ENCODE assay signal across 39 mouse cellular contexts in the genomic region with DNA sequence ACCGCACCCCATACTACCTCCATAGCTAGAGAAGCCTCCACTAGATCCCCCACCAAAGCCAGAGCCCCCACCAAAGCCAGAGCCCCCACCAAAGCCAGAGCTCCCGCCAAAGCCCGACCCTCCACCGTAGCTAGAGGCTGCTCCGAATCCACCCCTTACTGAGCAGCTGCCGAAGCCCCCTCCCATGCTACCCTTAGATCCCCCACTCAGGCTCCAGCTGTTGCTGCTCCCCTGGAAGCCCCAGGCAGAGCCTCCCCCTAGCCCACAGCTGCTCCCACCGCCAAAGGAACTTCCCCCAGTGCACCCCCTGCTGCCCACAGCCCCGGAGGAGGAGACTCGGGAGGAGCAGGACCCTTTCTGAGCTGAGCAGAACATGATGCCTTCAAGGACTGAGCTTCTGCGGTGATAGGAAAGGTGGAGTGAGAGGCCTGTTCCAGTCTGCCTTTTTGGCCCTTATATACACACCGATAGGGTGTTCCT. TPM values are rescaled to one million over a fixed set of nuclear protein-coding genes. Genes with fewer than 3 reads are reported as not detected.
DNase-seq lines count a peak whose midpoint lies in the region; ATAC-seq and TF ChIP-seq lines count a peak whose summit lies in the region.
"Had no signal": no experiment of that assay in that cellular context is flagged by ENCODE, and none has a peak within 500 bp of the region (broad histone marks: within the 10 kb centered on the region; RNA-seq: fewer than 3 reads in every experiment).

Krt24 (minus strand) TSS at position 430 of the 480 bp plus-strand sequence.

- ATAC-seq in cerebellum, adult (ENCODE audit: insufficient number of reproducible peaks, low FRiP score, low TSS enrichment), result no peak
- ATAC-seq in midbrain, embryonic 16.5 days, result no peak
- 0 out of 2 replicates have a peak, but pooled peaks have one; percentile 15 for ATAC-seq in limb, embryonic 12.5 days (ENCODE audit: insufficient number of reproducible peaks, insufficient read depth, low FRiP score, low TSS enrichment, low read depth)
- no peak for ATAC-seq in forebrain, postnatal 0 days
- ATAC-seq: activated CD4-positive, CD25-positive, alpha-beta regulatory T cell, adult 4 months; forebrain, embryonic 16.5 days; lung, postnatal 0 days had no signal

- H3K27ac ChIP-seq in midbrain, embryonic 10.5 days (replicated peaks), result 0 out of 2 replicates have a peak within 1 kb of the TSS, but pooled peaks have one; percentile 17
- H3K27ac ChIP-seq in midbrain, embryonic 16.5 days (ENCODE audit: low read length), result no peak within 1 kb of the TSS
- peak within 1 kb of the TSS; percentile 51 for H3K27ac ChIP-seq in embryonic facial prominence, embryonic 10.5 days (replicated peaks)
- no peak within 1 kb of the TSS for H3K27ac ChIP-seq in limb, embryonic 12.5 days
- H3K27ac ChIP-seq in forebrain, postnatal 0 days (ENCODE audit: low read depth, low read length), result no peak within 1 kb of the TSS
- H3K27ac ChIP-seq: heart, embryonic 13.5 days; hindbrain, embryonic 14.5 days; limb, embryonic 15.5 days; liver, embryonic 13.5 days; macrophage; neural tube, embryonic 15.5 days had no signal

- no peak within 1 kb of the TSS for H3K4me2 ChIP-seq in midbrain, embryonic 16.5 days (ENCODE audit: low read length)
- peak within 1 kb of the TSS; percentile 35; the same call in 1 of the 2 replicates for H3K4me2 ChIP-seq in limb, embryonic 12.5 days
- H3K4me2 ChIP-seq in forebrain, postnatal 0 days (ENCODE audit: low read depth), result no peak within 1 kb of the TSS
- H3K4me2 ChIP-seq: heart, embryonic 13.5 days; hindbrain, embryonic 14.5 days; limb, embryonic 15.5 days; liver, embryonic 13.5 days; neural tube, embryonic 15.5 days had no signal

- H3K4me1 ChIP-seq in midbrain, embryonic 10.5 days, result peaks cover 3% of the 10 kb centered on the region
- H3K4me1 ChIP-seq in midbrain, embryonic 16.5 days (ENCODE audit: control insufficient read depth, insufficient read depth, low read length), result 0 out of 2 replicates have a peak, but pooled peaks cover 2% of the 10 kb centered on the region
- H3K4me1 ChIP-seq in embryonic facial prominence, embryonic 10.5 days, result peaks cover 12% of the 10 kb centered on the region
- peaks cover 5% of the 10 kb centered on the region for H3K4me1 ChIP-seq in limb, embryonic 12.5 days (replicated peaks)
- H3K4me1 ChIP-seq in forebrain, postnatal 0 days (ENCODE audit: insufficient read depth), result no peaks in the 10 kb centered on the region
- H3K4me1 ChIP-seq: heart, embryonic 13.5 days; liver, embryonic 13.5 days; neural tube, embryonic 15.5 days had no signal

- no peak within 1 kb of the TSS for H3K4me3 ChIP-seq in midbrain, embryonic 10.5 days
- H3K4me3 ChIP-seq in midbrain, embryonic 16.5 days (ENCODE audit: low read depth, low read length), result no peak within 1 kb of the TSS
- no peak within 1 kb of the TSS for H3K4me3 ChIP-seq in embryonic facial prominence, embryonic 10.5 days
- H3K4me3 ChIP-seq in limb, embryonic 12.5 days (replicated peaks), result no peak within 1 kb of the TSS
- no peak within 1 kb of the TSS for H3K4me3 ChIP-seq in forebrain, postnatal 0 days (ENCODE audit: low read depth, low read length)
- H3K4me3 ChIP-seq: erythroblast, embryonic 14.5 days; heart, embryonic 13.5 days; limb, embryonic 15.5 days; liver, embryonic 13.5 days; neural tube, embryonic 15.5 days had no signal

- no peaks in the 10 kb centered on the region for H3K27me3 ChIP-seq in midbrain, embryonic 10.5 days (ENCODE audit: low read depth, poor library complexity, severe bottlenecking)
- H3K27me3 ChIP-seq in midbrain, embryonic 16.5 days (ENCODE audit: control insufficient read depth, insufficient read depth, low read depth, low read length), result no peaks in the 10 kb centered on the region
- H3K27me3 ChIP-seq in embryonic facial prominence, embryonic 10.5 days (replicated peaks; ENCODE audit: low read depth, poor library complexity, severe bottlenecking), result 0 out of 2 replicates have a peak, but pooled peaks cover 3% of the 10 kb centered on the region
- peaks cover 3% of the 10 kb centered on the region; the same call in 1 of the 2 replicates for H3K27me3 ChIP-seq in limb, embryonic 12.5 days
- H3K27me3 ChIP-seq in forebrain, postnatal 0 days (ENCODE audit: insufficient read depth, low read length), result no peaks in the 10 kb centered on the region
- H3K27me3 ChIP-seq: CH12.LX; limb, embryonic 15.5 days; liver, embryonic 13.5 days; neural tube, embryonic 15.5 days had no signal

- no peak within 1 kb of the TSS for H3K9ac ChIP-seq in midbrain, embryonic 16.5 days (ENCODE audit: low read depth, low read length)
- H3K9ac ChIP-seq in limb, embryonic 12.5 days (replicated peaks), result 0 out of 2 replicates have a peak within 1 kb of the TSS, but pooled peaks have one; percentile 5
- H3K9ac ChIP-seq in forebrain, postnatal 0 days, result no peak within 1 kb of the TSS
- H3K9ac ChIP-seq: heart, embryonic 13.5 days; hindbrain, embryonic 14.5 days; limb, embryonic 15.5 days; liver, embryonic 13.5 days; neural tube, embryonic 15.5 days had no signal

- DNase-seq in cerebellum, adult 11-12 months, result peak; percentile 47
- DNase-seq in midbrain, embryonic 10.5 days (ENCODE audit: low spot score), result no peak
- no peak for DNase-seq in embryonic facial prominence, embryonic 10.5 days (ENCODE audit: low spot score)
- no peak for DNase-seq in forebrain, postnatal 0 days
- DNase-seq in ovary, postnatal 14 days (ENCODE audit: low spot score), result no peak
- DNase-seq: adrenal gland, adult 2 months; adrenal gland, postnatal 36 days; gastrocnemius, postnatal 10 days; heart, postnatal 10 days; kidney, adult 18-20 months; kidney, postnatal 36 days; layer of hippocampus, postnatal 36 days; liver, embryonic 13.5 days; lung, adult 18-20 months; midbrain, embryonic 14.5 days had no signal

- TF ChIP-seq CTCF in forebrain, postnatal 0 days (IDR thresholded peaks at IDR 0.05; ENCODE audit: low read depth), result no peak

- no peaks in the 10 kb centered on the region for H3K36me3 ChIP-seq in midbrain, embryonic 10.5 days
- H3K36me3 ChIP-seq in midbrain, embryonic 16.5 days (ENCODE audit: control insufficient read depth, insufficient read depth, low read length), result no peaks in the 10 kb centered on the region
- H3K36me3 ChIP-seq in embryonic facial prominence, embryonic 10.5 days (replicated peaks), result no peaks in the 10 kb centered on the region
- H3K36me3 ChIP-seq in limb, embryonic 12.5 days, result no peaks in the 10 kb centered on the region
- no peaks in the 10 kb centered on the region for H3K36me3 ChIP-seq in forebrain, postnatal 0 days (ENCODE audit: insufficient read depth)
- H3K36me3 ChIP-seq: heart, embryonic 13.5 days; limb, embryonic 15.5 days; liver, embryonic 13.5 days; neural tube, embryonic 15.5 days had no signal

- WGBS in midbrain, embryonic 10.5 days, result 46% methylated on average over 11 of the region's 11 CpGs
- WGBS in midbrain, embryonic 16.5 days, result 47% methylated on average over 10 of the region's 11 CpGs
- 55% methylated on average over 11 of the region's 11 CpGs for WGBS in embryonic facial prominence, embryonic 10.5 days
- WGBS in limb, embryonic 12.5 days, result 45% methylated on average over 11 of the region's 11 CpGs
- WGBS in forebrain, postnatal 0 days, result 57% methylated on average over 11 of the region's 11 CpGs

- no peaks in the 10 kb centered on the region for H3K9me3 ChIP-seq in midbrain, embryonic 10.5 days (replicated peaks)
- no peaks in the 10 kb centered on the region for H3K9me3 ChIP-seq in midbrain, embryonic 16.5 days (replicated peaks; ENCODE audit: control insufficient read depth, low read length, poor library complexity, severe bottlenecking)
- H3K9me3 ChIP-seq in embryonic facial prominence, embryonic 10.5 days, result no peaks in the 10 kb centered on the region
- H3K9me3 ChIP-seq in limb, embryonic 12.5 days, result no peaks in the 10 kb centered on the region
- no peaks in the 10 kb centered on the region for H3K9me3 ChIP-seq in forebrain, postnatal 0 days (ENCODE audit: low read length)
- H3K9me3 ChIP-seq: heart, embryonic 13.5 days; limb, embryonic 15.5 days; liver, embryonic 13.5 days; neural tube, embryonic 15.5 days had no signal

RNA-seq across cellular contexts. Expression of gene Krt24, which starts in this region (rescaled TPM):
- polyA plus RNA-seq in midbrain, embryonic 10.5 days (2016; fragmentation: Nextera tagmentation; extraction: Ambion mirVana), result not detected in 2 replicates
- polyA plus RNA-seq in midbrain, embryonic 16.5 days (2015; fragmentation: Nextera tagmentation; extraction: Ambion mirVana), result not detected in 2 replicates
- not detected in 2 replicates for polyA plus RNA-seq in embryonic facial prominence, embryonic 10.5 days (2016; fragmentation: Nextera tagmentation; extraction: Ambion mirVana)
- polyA plus RNA-seq in limb, embryonic 12.5 days (2016; fragmentation: Nextera tagmentation; extraction: Ambion mirVana), result 0.21 and 0.41 TPM in 2 replicates
- 0.15 TPM in 1 of 2 replicates, not detected in the other for total RNA-seq in forebrain, postnatal 0 days (2014; rRNA removed)
- polyA plus RNA-seq in forebrain, postnatal 0 days (2015; fragmentation: Nextera tagmentation; extraction: Ambion mirVana), result 0.08 TPM in 2 replicates
- total RNA-seq: adrenal gland, adult 2 months; adrenal gland, postnatal 36 days; CH12.LX; ES-E14; gastrocnemius, postnatal 10 days; heart, adult 8-10 months; heart, postnatal 10 days; hematopoietic stem cell, adult 5-6 weeks; layer of hippocampus, postnatal 36 days; left cerebral cortex, postnatal 10 days; megakaryocyte-erythroid progenitor cell, adult 5-6 weeks had no signal
- polyA plus RNA-seq: activated CD4-positive, CD25-positive, alpha-beta regulatory T cell, adult 4 months; adrenal gland, adult 2 months; C2C12; cortical plate, adult 2 months; erythroblast, embryonic 14.5 days; forebrain, embryonic 11.5 days; gonadal fat pad, adult 2 months; heart, embryonic 13.5 days; hindbrain, embryonic 14.5 days; kidney, embryonic 16.5 days; liver, embryonic 13.5 days; lung, postnatal 0 days; macrophage; midbrain, embryonic 14.5 days; neural tube, embryonic 15.5 days; small intestine, adult 2 months had no signal

Comparison
In these comparisons a context has a peak if more than half of its experiments do, and no peak if none do; other contexts are left out.
1. H3K27ac ChIP-seq: peak in midbrain, embryonic 10.5 days (single experiment) and embryonic facial prominence, embryonic 10.5 days (single experiment); none in midbrain, embryonic 16.5 days (single experiment), limb, embryonic 12.5 days (single experiment) and forebrain, postnatal 0 days (single experiment).
2. Peak in ATAC-seq, H3K9ac ChIP-seq and H3K4me2 ChIP-seq in limb, embryonic 12.5 days; RNA of the gene not detected or under 1 TPM.